Comparison of ENCODE assay signal across 12 mouse cellular contexts in the genomic region with DNA sequence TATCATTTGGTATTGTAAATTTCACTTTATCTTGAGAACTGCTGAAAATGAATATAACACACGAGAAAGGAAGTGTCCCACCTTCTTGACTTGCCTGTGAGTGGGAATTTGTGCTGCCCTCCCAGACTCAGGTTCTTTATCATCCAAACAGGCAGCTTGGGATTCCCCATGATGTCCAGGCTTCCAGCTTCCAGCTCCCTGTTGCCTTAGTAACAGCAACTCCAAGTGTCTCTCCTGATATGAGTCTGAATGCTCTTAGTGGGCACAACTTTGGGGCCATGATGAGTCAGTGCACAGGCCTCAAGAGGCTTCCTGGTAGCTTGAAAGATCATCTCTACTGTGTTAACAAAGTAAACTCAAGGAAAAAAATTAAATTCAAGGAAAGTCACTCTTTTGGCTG.
"Had no signal": no experiment of that assay in that cellular context is flagged by ENCODE, and none has a peak within 500 bp of the region (broad histone marks: within the 10 kb centered on the region; RNA-seq: fewer than 3 reads in every experiment).

No protein-coding gene starts in this region.

- DNase-seq: lung, adult 18-20 months; lung, embryonic 14.5 days; lung, postnatal 10 days; lung, postnatal 4 days; retina, postnatal 1 day; right cerebral cortex, adult 18-20 months; right cerebral cortex, postnatal 25 days; right cerebral cortex, postnatal 4 days; spleen, adult 18-20 months; thymus, adult 18-20 months; thymus, postnatal 25 days; thymus, postnatal 4 days had no signal
